Mouse (Mus musculus) liver, embryonic 14.5 days (tissue): ENCODE results near the gene Brd2.
A peak's percentile ranks its signal among the peaks of the same experiment; 100 is the strongest.

Experiments used
- CTCF ChIP-seq: IDR thresholded peaks from 2 replicates; pipeline ENCODE4 v1.5.1; 2016; ENCODE audit warnings: antibody characterized with exemption, low read depth, control low read depth
- EP300 ChIP-seq: IDR thresholded peaks from 2 replicates; pipeline ENCODE4 v1.6.1; 2016; ENCODE audit warnings: antibody characterized with exemption, low read depth

GRCm38 (mm10) chr17:34165033-34165730 is 42.7 kb upstream of the Brd2 start:
- TF ChIP-seq CTCF (peak; percentile 44; the same call in 1 of the 2 replicates), EP300 (no peak)
